Mouse (Mus musculus) limb, embryonic 12.5 days (tissue): ENCODE results near the gene Emc6. TPM values are rescaled to one million over a fixed set of nuclear protein-coding genes. Genes with fewer than 3 reads are reported as not detected.

Experiments
- ATAC-seq: fragments of 200-750 bp; cut with Nextera tagmentation; 2 replicates; pipeline ENCODE4 v1.8.0; 2017; ENCODE audit warnings: low read depth, moderate TSS enrichment; ENCODE audit not compliant: insufficient number of reproducible peaks, insufficient read depth, low FRiP score, low TSS enrichment
- H3K27ac ChIP-seq: fragments of 300-500 bp; sonication (generic); 2 replicates; pipeline ENCODE4 v1.5.1; 2016; ENCODE audit warnings: mild to moderate bottlenecking, moderate library complexity
- H3K27me3 ChIP-seq: fragments of 300-500 bp; sonication (generic); 2 replicates; pipeline ENCODE4 v1.6.1; 2016; ENCODE audit warnings: mild to moderate bottlenecking, moderate library complexity
- H3K36me3 ChIP-seq: fragments of 300-500 bp; sonication (generic); 2 replicates; pipeline ENCODE4 v1.6.1; 2016; ENCODE audit warnings: mild to moderate bottlenecking, moderate library complexity
- H3K4me1 ChIP-seq: fragments of 300-500 bp; sonication (generic); replicated peaks from 2 replicates; pipeline ENCODE4 v1.6.1; 2016
- H3K4me2 ChIP-seq: fragments of 300-500 bp; sonication (generic); 2 replicates; pipeline ENCODE4 v1.6.1; 2016; ENCODE audit warnings: mild to moderate bottlenecking, moderate library complexity
- H3K4me3 ChIP-seq: fragments of 300-500 bp; sonication (generic); replicated peaks from 2 replicates; pipeline ENCODE4 v1.5.1; 2016; ENCODE audit warnings: mild to moderate bottlenecking
- H3K9ac ChIP-seq: fragments of 300-500 bp; sonication (generic); replicated peaks from 2 replicates; pipeline ENCODE4 v1.6.1; 2016; ENCODE audit warnings: mild to moderate bottlenecking, moderate library complexity
- H3K9me3 ChIP-seq: fragments of 300-500 bp; sonication (generic); 2 replicates; pipeline ENCODE4 v1.6.1; 2016; ENCODE audit warnings: mild to moderate bottlenecking, moderate library complexity
- WGBS: fragments of 180-500 bp; shearing (Covaris S2); methylation state at CpG from one replicate; pipeline ENCODE4 v1.1.7; 2016; 5-methylcytosine and 5-hydroxymethylcytosine counted together
- polyA plus RNA-seq: library from polyadenylated mRNA; unstranded; fragments of >200 nt; fragmentation: Nextera tagmentation; extraction: Ambion mirVana; gene quantifications from 2 replicates; pipeline ENCODE4 v1.2.1, GENCODE M21; 2016

Gene Emc6
- polyA plus RNA-seq, 1 experiment from 2014 or later, result 99.3 TPM

DNA sequence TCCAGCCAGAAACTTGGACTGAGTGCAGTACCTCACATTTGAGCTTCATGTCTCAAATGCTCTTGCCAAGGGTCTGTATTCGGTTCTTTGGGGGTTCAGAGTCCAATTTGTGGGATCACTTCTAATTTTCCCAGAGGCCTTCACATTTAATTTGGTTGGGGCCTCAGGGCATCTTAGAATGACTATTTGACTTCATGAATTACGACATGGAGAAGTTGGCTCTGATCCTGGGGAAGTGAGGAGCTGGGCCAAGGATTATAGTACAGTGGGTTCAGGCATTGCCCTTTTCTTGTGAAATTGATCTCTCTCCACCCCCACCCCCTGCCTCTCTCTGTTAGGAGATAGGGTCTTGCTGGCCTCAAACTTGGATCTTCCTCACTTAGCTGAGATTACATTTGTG is 24.2 kb upstream of the Emc6 start:
- no peak for ATAC-seq
- Histone ChIP-seq H3K9ac (no peak overlapping the region), H3K9me3 (no peaks in the 10 kb centered on the region), H3K36me3 (no peaks in the 10 kb centered on the region), H3K4me1 (peaks cover 15% of the 10 kb centered on the region), H3K27me3 (peaks cover 7% of the 10 kb centered on the region; the same call in 1 of the 2 replicates), H3K27ac (no peak overlapping the region), H3K4me3 (no peak overlapping the region), H3K4me2 (no peak overlapping the region)
- 75% methylated on average over 2 of the region's 2 CpGs for WGBS

DNA sequence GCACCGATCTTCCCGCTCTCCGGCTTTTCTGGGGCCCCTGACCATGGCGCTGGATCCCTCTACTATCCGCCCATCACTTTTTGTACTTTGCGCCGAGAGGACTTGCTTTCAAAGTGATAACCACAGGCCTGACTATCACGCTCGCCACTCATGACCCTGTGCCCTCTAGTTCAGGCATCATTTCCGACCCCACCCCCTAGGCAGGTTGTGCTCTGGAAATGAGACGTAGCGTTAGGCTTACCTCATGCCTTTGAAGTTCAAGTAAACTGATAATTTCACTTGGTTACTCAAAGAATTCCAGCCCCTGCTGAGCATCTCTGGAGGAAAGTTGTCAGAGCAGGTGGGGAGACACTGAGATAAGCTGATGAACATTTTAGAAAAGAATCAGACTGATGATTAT is 23.0 kb upstream of the Emc6 start:
- no peak for ATAC-seq
- H3K4me2 ChIP-seq, result peak overlapping the region; percentile 84
- 0 out of 2 replicates have a peak, but pooled peaks cover 3% of the 10 kb centered on the region for H3K36me3 ChIP-seq
- H3K9ac ChIP-seq, result peak overlapping the region; percentile 56
- H3K4me3 ChIP-seq, result peak overlapping the region; percentile 67
- H3K27me3 ChIP-seq, result peaks cover 7% of the 10 kb centered on the region; the same call in 1 of the 2 replicates
- H3K27ac ChIP-seq, result no peak overlapping the region
- WGBS, result 4% methylated on average over 12 of the region's 12 CpGs
- peaks cover 15% of the 10 kb centered on the region for H3K4me1 ChIP-seq
- H3K9me3 ChIP-seq, result no peaks in the 10 kb centered on the region

DNA sequence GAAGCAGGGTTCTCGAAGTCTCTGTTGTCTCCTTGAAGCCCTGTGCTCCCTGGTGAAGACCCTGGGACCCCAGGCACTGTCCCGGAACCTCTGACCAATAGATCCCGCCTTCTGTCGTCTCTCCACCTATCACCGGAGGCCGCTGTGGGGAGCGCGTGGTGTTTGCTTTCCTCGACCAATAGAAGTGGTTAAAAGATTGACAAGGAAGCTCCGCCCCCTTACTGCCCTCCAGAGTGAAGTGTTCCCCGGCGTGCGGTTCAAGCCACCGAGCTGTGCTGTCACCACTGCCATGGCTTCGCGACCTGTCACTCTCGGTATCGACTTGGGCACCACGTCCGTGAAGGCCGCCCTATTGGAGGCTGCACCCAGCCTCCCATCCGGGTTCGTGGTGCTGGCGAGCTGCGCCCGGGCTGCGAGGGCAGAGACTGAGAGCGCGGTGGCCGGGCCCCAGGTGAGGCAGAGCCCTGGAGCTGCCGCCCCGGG is 22.4 kb upstream of the Emc6 start, which contains the start of gene Shpk:
TSS of gene Shpk (plus strand) at position 231 of the 483 bp plus-strand sequence.
- under 1% methylated on average over 32 of the region's 32 CpGs for WGBS
- H3K27ac ChIP-seq, result no peak within 1 kb of the TSS

DNA sequence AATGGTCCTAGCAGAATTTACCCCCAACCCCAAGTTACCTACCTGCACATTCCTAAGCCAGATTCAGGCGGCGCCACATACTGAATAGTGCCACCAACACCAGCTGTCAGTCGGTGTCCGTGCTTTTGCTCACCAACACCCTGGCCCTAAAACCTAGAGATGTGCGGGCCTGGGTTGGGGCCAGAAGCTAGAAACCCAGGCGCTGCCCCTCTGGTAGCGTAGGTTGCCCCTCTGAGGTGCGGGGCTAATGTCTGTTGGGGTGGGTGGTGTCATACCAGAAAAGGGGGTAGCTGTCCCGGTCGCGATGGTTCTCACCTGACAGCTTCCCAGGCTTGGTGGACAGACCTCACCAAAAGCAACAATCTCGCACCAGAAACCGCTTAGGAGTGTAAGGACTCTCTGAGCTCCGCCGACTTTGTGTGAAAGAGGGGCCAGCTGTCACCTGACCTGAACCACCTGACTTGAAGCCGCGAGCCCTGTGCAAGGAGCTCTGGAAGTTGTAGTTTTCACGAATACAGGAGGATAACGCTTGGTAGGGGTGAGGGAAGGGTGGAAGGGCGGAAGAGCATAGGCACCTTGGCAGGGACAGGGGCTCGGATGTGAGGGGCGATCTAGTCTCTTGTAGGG is 21.9 kb upstream of the Emc6 start, which contains the start of gene Ctns:
TSS of gene Ctns (minus strand) at position 440 of the 627 bp plus-strand sequence.
- peaks cover 15% of the 10 kb centered on the region for H3K4me1 ChIP-seq
- H3K27me3 ChIP-seq, result peaks cover 7% of the 10 kb centered on the region; the same call in 1 of the 2 replicates
- ATAC-seq, result peak; percentile 96
- H3K9ac ChIP-seq, result peak within 1 kb of the TSS; percentile 73
- 1% methylated on average over 22 of the region's 22 CpGs for WGBS
- no peak within 1 kb of the TSS for H3K27ac ChIP-seq
- H3K9me3 ChIP-seq, result no peaks in the 10 kb centered on the region
- peak within 1 kb of the TSS; percentile 84 for H3K4me2 ChIP-seq
- 0 out of 2 replicates have a peak, but pooled peaks cover 3% of the 10 kb centered on the region for H3K36me3 ChIP-seq
- peak within 1 kb of the TSS; percentile 67 for H3K4me3 ChIP-seq

More for the DNA sequence above, 22.4 kb upstream of the Emc6 start, which contains the start of gene Shpk:
- Histone ChIP-seq H3K9ac (peak within 1 kb of the TSS; percentile 73), H3K4me2 (peak within 1 kb of the TSS; percentile 84), H3K4me1 (peaks cover 15% of the 10 kb centered on the region), H3K9me3 (no peaks in the 10 kb centered on the region), H3K4me3 (peak within 1 kb of the TSS; percentile 67), H3K36me3 (0 out of 2 replicates have a peak, but pooled peaks cover 3% of the 10 kb centered on the region), H3K27me3 (peaks cover 7% of the 10 kb centered on the region; the same call in 1 of the 2 replicates)
- ATAC-seq, result peak; percentile 97

DNA sequence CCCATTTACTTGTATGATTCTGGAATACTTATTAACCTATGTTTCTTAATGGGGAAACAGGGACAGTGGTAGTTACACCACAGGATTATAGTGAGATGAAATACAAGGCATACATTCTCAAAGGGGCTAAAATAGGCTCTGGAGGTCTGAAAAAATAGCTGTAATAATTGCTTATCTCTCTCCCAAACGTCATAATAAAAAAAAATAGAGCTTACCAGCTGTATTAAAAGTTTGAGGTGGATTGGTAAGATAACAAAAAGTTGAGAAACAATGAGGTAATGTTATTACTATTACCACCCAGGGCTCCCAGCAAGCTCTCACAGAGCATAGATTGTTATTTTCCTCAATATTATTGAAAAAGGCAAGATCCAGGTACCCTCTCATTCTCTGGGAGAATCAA is 21.4 kb upstream of the Emc6 start:
- no peak for ATAC-seq
- Histone ChIP-seq H3K27me3 (peaks cover 7% of the 10 kb centered on the region; the same call in 1 of the 2 replicates), H3K9ac (peak overlapping the region; percentile 73), H3K4me1 (peaks cover 15% of the 10 kb centered on the region), H3K4me2 (peak overlapping the region; percentile 84), H3K4me3 (peak overlapping the region; percentile 67), H3K27ac (no peak overlapping the region), H3K9me3 (no peaks in the 10 kb centered on the region), H3K36me3 (0 out of 2 replicates have a peak, but pooled peaks cover 3% of the 10 kb centered on the region)
- 3% methylated on average over 1 of the region's 1 CpGs for WGBS

DNA sequence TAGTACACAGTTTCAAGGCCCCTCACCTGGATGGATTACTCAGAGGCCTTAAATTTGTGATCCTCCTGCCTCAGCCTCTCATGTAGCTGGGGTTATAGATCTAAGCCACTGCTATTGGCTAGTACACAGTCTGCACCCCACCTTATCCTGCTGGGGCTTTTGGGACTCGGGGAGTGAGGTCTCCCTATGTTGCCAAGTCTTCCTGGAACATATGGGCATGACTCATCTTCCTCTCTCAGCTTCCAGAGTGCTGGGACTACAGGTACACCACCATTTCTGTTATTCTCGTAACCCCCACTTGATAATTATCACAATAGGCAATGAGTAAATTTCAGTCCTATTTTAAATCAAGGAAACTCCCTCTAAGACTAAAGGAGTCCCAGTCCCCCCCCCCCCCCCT is 17.6 kb upstream of the Emc6 start:
- Histone ChIP-seq H3K27me3 (no peaks in the 10 kb centered on the region), H3K9me3 (no peaks in the 10 kb centered on the region), H3K9ac (no peak overlapping the region), H3K27ac (no peak overlapping the region), H3K4me3 (no peak overlapping the region), H3K36me3 (peaks cover 32% of the 10 kb centered on the region), H3K4me1 (peaks cover 11% of the 10 kb centered on the region), H3K4me2 (no peak overlapping the region)
- ATAC-seq, result no peak
- WGBS, result 79% methylated on average over 2 of the region's 2 CpGs

DNA sequence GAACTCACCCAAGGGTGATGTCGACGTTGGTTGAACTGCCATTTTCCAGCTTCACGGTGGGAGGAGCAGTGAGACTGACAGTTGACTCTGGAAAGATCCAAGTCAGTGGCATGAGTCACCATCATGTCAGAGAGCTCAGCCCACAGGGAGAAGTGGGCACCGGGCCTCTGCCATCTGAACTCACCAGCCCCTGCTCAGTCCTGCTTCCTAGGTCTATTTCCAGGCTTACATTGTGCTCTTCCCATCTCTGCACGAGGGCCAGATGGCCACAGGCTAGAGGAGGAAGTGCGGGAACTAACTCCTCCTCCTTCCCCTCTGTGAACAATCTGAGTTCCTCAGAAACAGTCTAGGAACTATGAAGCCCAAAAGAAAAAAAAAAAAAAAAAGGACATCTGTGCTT is 16.2 kb upstream of the Emc6 start:
- Histone ChIP-seq H3K36me3 (peaks cover 44% of the 10 kb centered on the region), H3K27ac (no peak overlapping the region), H3K4me2 (no peak overlapping the region), H3K4me3 (no peak overlapping the region), H3K9me3 (no peaks in the 10 kb centered on the region), H3K4me1 (peaks cover 5% of the 10 kb centered on the region; the same call in 1 of the 2 replicates), H3K27me3 (no peaks in the 10 kb centered on the region), H3K9ac (no peak overlapping the region)
- whole genome bisulfite sequencing, result 80% methylated on average over 6 of the region's 6 CpGs
- ATAC-seq, result no peak

DNA sequence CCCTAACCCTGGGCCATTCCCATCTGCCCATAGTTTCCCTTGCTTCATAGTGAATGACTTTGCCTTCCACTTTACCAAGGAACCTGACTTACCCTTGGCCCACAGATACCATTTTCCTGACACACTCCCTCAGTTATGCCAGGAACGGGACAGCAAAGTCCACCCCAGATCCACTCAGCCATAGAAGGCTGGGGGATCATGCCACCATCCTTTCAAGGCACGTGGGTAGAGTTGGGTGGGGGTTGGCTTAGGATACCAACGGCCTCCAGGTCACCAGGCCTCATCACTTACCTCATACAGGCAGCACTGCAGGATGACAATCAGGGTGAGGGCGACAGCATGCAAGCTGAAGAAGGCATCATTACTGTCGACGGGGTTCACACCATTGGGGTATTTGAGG is 10.4 kb upstream of the Emc6 start:
- WGBS, result 90% methylated on average over 6 of the region's 6 CpGs
- Histone ChIP-seq H3K4me2 (no peak overlapping the region), H3K27me3 (no peaks in the 10 kb centered on the region), H3K9ac (no peak overlapping the region), H3K9me3 (no peaks in the 10 kb centered on the region), H3K4me3 (no peak overlapping the region), H3K27ac (no peak overlapping the region), H3K36me3 (peaks cover 92% of the 10 kb centered on the region), H3K4me1 (no peaks in the 10 kb centered on the region)
- ATAC-seq, result no peak

DNA sequence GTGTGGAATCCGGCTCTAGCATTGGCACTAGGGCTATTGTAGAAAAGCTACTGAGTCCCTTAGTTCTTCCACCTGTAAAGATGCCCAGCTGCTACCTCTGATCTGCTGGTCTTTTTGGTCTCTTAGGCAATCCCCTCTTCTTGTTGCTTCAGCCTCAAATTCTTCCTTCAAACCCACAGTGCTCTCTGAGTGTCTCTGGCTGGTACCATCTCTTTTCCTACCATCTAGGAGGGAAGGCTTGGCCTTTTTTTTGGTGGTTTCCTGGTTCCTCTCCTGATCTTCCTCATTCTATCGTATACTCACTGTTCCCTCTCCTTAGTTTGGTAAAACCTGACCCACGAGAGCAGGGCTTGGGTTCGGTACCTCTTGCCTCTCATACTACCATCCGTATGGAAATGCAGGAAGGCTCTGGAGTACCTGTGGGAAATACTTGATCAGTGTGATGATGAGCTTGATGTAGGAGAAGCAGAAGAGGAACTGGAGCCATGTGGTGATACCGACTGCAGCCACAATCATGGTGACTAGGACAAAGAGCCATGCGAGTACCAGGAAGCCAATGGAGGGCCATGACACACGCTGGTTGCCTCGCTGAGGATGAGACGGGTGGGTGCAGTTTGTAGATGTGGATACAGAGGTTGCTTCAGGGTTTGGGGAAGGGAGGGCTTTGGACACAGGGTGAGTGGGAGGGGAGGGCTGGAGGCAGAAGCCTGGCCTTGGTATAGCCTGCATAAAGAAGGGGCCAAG is 9.2 kb upstream of the Emc6 start:
- Histone ChIP-seq H3K4me3 (no peak overlapping the region), H3K27ac (no peak overlapping the region), H3K27me3 (no peaks in the 10 kb centered on the region), H3K4me2 (no peak overlapping the region), H3K9me3 (no peaks in the 10 kb centered on the region), H3K36me3 (peaks cover 86% of the 10 kb centered on the region), H3K9ac (no peak overlapping the region), H3K4me1 (no peaks in the 10 kb centered on the region)
- no peak for ATAC-seq
- WGBS, result 92% methylated on average over 10 of the region's 10 CpGs

DNA sequence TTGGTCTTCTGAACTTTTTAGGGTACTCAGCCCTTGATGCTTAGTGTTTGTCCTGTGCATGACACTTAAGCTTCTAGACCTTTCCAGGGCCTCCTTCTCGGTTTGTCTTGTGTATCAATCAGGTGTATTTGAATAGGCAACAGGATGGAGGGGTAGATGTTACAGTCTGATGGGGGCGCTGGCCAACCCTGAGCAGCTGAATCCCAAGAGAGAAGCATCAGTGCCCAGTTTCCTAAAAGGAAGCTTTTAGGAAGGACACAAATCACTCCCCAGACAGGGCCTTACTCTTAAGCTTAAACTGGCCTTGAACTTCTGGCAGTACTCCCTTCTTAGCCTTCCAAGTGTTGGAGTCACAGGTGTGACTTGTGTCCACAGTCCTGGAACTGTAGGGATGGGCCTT is 1.1 kb upstream of the Emc6 start:
- Histone ChIP-seq H3K4me3 (peak overlapping the region; percentile 85), H3K4me1 (peaks cover 25% of the 10 kb centered on the region), H3K36me3 (peaks cover 33% of the 10 kb centered on the region), H3K4me2 (peak overlapping the region; percentile 68), H3K9ac (peak overlapping the region; percentile 69), H3K9me3 (no peaks in the 10 kb centered on the region), H3K27me3 (no peaks in the 10 kb centered on the region), H3K27ac (peak overlapping the region; percentile 96)
- WGBS, result 2% methylated on average over 2 of the region's 2 CpGs
- no peak for ATAC-seq

DNA sequence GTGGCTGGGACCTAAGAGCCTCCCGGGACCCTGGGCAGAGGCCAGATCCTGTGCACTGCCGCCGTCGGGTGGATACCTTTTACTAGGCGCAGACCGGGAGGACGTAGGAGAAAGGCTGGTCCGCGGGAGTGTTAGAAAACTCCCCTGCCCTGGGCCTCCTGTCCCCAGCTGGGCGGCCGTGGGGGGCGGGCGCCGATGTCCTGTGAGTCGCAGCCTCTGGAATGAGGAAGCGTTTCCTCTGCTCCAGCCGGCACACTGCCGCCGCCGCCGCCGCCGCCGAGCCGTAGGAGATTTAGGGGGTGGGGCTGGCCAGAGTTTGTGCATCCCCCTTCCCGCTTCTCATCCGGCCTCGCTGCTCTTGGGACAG is 655 bp upstream of the Emc6 start:
- H3K4me2 ChIP-seq, result peak overlapping the region; percentile 68
- 0% methylated on average over 28 of the region's 28 CpGs for WGBS
- peak overlapping the region; percentile 96 for H3K27ac ChIP-seq
- peak overlapping the region; percentile 69 for H3K9ac ChIP-seq
- ATAC-seq, result peak; percentile 81
- H3K4me3 ChIP-seq, result peak overlapping the region; percentile 85
- H3K4me1 ChIP-seq, result peaks cover 25% of the 10 kb centered on the region
- no peaks in the 10 kb centered on the region for H3K27me3 ChIP-seq
- H3K9me3 ChIP-seq, result no peaks in the 10 kb centered on the region
- H3K36me3 ChIP-seq, result peaks cover 30% of the 10 kb centered on the region
